Comparison of ENCODE assay signal across 8 mouse cellular contexts in genomic region chrX:10714696-10715140, GRCm38 (mm10). TPM values are rescaled to one million over a fixed set of nuclear protein-coding genes. Genes with fewer than 3 reads are reported as not detected.
A peak's percentile ranks its signal among the peaks of the same experiment; 100 is the strongest.
DNase-seq lines count a peak whose midpoint lies in the region; ATAC-seq lines count a peak whose summit lies in the region.

TSS of gene Mid1ip1 (plus strand) at chrX:10715013.

- peak within 1 kb of the TSS; percentile 34 for H3K4me2 ChIP-seq in hindbrain, embryonic 14.5 days (replicated peaks)

- no peaks in the 10 kb centered on the region; the same call in 1 of the 2 replicates for H3K4me1 ChIP-seq in hindbrain, embryonic 14.5 days (replicated peaks; ENCODE audit: control insufficient read depth, insufficient read depth, low read length)

- H3K27ac ChIP-seq in hindbrain, embryonic 14.5 days: no peak within 1 kb of the TSS

- no peak within 1 kb of the TSS for H3K9ac ChIP-seq in hindbrain, embryonic 14.5 days

- 0 out of 2 replicates have a peak within 1 kb of the TSS, but pooled peaks have one; percentile 9 for H3K4me3 ChIP-seq in hindbrain, embryonic 14.5 days (replicated peaks; ENCODE audit: low read length)

- no peaks in the 10 kb centered on the region for H3K27me3 ChIP-seq in hindbrain, embryonic 14.5 days (ENCODE audit: control insufficient read depth, insufficient read depth, low read length)

- no peaks in the 10 kb centered on the region for H3K36me3 ChIP-seq in hindbrain, embryonic 14.5 days (replicated peaks; ENCODE audit: control insufficient read depth, insufficient read depth)

- 20% methylated on average over 12 of the region's 12 CpGs for WGBS in hindbrain, embryonic 14.5 days

- ATAC-seq in hindbrain, embryonic 14.5 days (ENCODE audit: low FRiP score): peak; percentile 71

- H3K9me3 ChIP-seq in hindbrain, embryonic 14.5 days (ENCODE audit: control insufficient read depth, low read length): no peaks in the 10 kb centered on the region

- peak; percentile 91 for DNase-seq in R1 (ENCODE audit: low read depth, low spot score)
- peak; percentile 80 to 81 for DNase-seq in cerebellum, postnatal 36 days
- DNase-seq in frontal cortex, postnatal 36 days (ENCODE audit: low spot score in 2 of 2): peak; percentile 16 to 68
- peak; percentile 73 for DNase-seq in hindbrain, embryonic 14.5 days (ENCODE audit: low spot score)
- DNase-seq in layer of hippocampus, postnatal 25 days (ENCODE audit: extremely low spot score in 1 of 2, low spot score in 1 of 2): peak; percentile 9 to 29
- peak; percentile 92 for DNase-seq in lung, postnatal 25 days (ENCODE audit: low spot score)
- DNase-seq in retina, embryonic 14.5 days (ENCODE audit: low spot score): peak; percentile 88
- DNase-seq in thymus, postnatal 36 days: peak; percentile 23 to 45

RNA-seq across cellular contexts. Expression of gene Mid1ip1, which starts in this region (rescaled TPM):
- polyA plus RNA-seq in hindbrain, embryonic 14.5 days (2014; fragmentation: Nextera tagmentation; extraction: Ambion mirVana): 88.2 and 91.3 TPM in 2 replicates
- total RNA-seq in layer of hippocampus, postnatal 25 days (2021): 10 to 100 TPM; 87.0 to 93.8 TPM

Comparison
In these comparisons a context has a peak if more than half of its experiments do, and no peak if none do; other contexts are left out.
1. DNase-seq: peak in every context shown above with its lines; median percentile 92 in lung, postnatal 25 days; 91 in R1; 88 in retina, embryonic 14.5 days; 80 in cerebellum, postnatal 36 days; 73 in hindbrain, embryonic 14.5 days; 42 in frontal cortex, postnatal 36 days; 34 in thymus, postnatal 36 days; 19 in layer of hippocampus, postnatal 25 days.